Mouse (Mus musculus) heart, postnatal 25 days (tissue): ENCODE measurements around the gene Ccdc154. TPM values are rescaled to one million over a fixed set of nuclear protein-coding genes. Genes with fewer than 3 reads are reported as not detected.

Experiments
- DNase-seq: peaks from one replicate; pipeline ENCODE4 v3.0.0; 2022; ENCODE audit warnings: low spot score
- intact Hi-C: fragments of 180-260 bp; cut with DNase I; formaldehyde crosslinking; loops from one replicate; pipeline ENCODE4 v1.15.1; 2025
- total RNA-seq, 2 experiments: library from RNA; stranded (reverse); gene quantifications; 2 replicates each; pipeline ENCODE4 v1.2.3; 2021

Gene Ccdc154
- total RNA-seq, 2 experiments from 2014 or later, result not detected

- no peak for DNase-seq
- intact Hi-C loops, result no loop called here
These were observed 13.2 kb downstream of the Ccdc154 start, which contains the start of gene Gm38655 for GRCm38 (mm10) chr17:25175411-25175810. TSS of gene Gm38655 (minus strand) at chr17:25175471.

GRCm38 (mm10) chr17:25183232-25183631 is 21.0 kb downstream of the Ccdc154 start:
- intact Hi-C loops, result loop anchor here (5.0 kb wide), 4 partner anchors 46 to 296 kb away; partner anchors contain the start of genes Cramp1l, Ift140, Nubp2 and Spsb3
- DNase-seq, result no peak

GRCm38 (mm10) chr17:25184129-25184691 is 21.9 kb downstream of the Ccdc154 start, which contains the start of gene BC003965:
TSS of gene BC003965 (plus strand) at chr17:25184554.
- intact Hi-C loops, result loop anchor here (1.0 to 5.0 kb wide), 5 partner anchors 47 to 297 kb away; partner anchors contain the start of genes Cramp1l, Ift140, Nubp2 and Spsb3
- DNase-seq, result peak; percentile 90

GRCm38 (mm10) chr17:25184961-25185360 is 22.7 kb downstream of the Ccdc154 start:
- no peak for DNase-seq
- intact Hi-C loops, result loop anchor here (1.0 to 5.0 kb wide), 5 partner anchors 48 to 298 kb away; partner anchors contain the start of genes Cramp1l, Ift140, Nubp2 and Spsb3

- intact Hi-C loops, result no loop called here
- DNase-seq, result no peak
These were observed 25.5 kb downstream of the Ccdc154 start for GRCm38 (mm10) chr17:25187784-25188149.

GRCm38 (mm10) chr17:25188150-25189031 is 26.1 kb downstream of the Ccdc154 start, which contains the start of gene Unkl:
TSS of gene Unkl (plus strand) at chr17:25188397.
- intact Hi-C loops, result no loop called here
- DNase-seq, result peak; percentile 61

GRCm38 (mm10) chr17:25189091-25189490 is 26.8 kb downstream of the Ccdc154 start:
- no peak for DNase-seq
- intact Hi-C loops, result no loop called here

- intact Hi-C loops, result no loop called here
- DNase-seq, result no peak
These were observed 40.1 kb downstream of the Ccdc154 start for GRCm38 (mm10) chr17:25202401-25202800.

GRCm38 (mm10) chr17:25210006-25210405 is 47.7 kb downstream of the Ccdc154 start:
- no peak for DNase-seq
- intact Hi-C loops, result no loop called here

- intact Hi-C loops, result no loop called here
- DNase-seq, result no peak
These were observed 48.6 kb downstream of the Ccdc154 start for GRCm38 (mm10) chr17:25210680-25211466.

GRCm38 (mm10) chr17:25211705-25212104 is 49.4 kb downstream of the Ccdc154 start:
- intact Hi-C loops, result no loop called here
- no peak for DNase-seq

GRCm38 (mm10) chr17:25215431-25215830 is 53.2 kb downstream of the Ccdc154 start:
- intact Hi-C loops, result no loop called here
- no peak for DNase-seq

- DNase-seq, result no peak
- intact Hi-C loops, result no loop called here
These were observed 56.7 kb downstream of the Ccdc154 start for GRCm38 (mm10) chr17:25218967-25219366.

- intact Hi-C loops, result no loop called here
- no peak for DNase-seq
These were observed 57.4 kb downstream of the Ccdc154 start for GRCm38 (mm10) chr17:25219492-25220295.

- intact Hi-C loops, result no loop called here
- no peak for DNase-seq
These were observed 58.5 kb downstream of the Ccdc154 start for GRCm38 (mm10) chr17:25220746-25221145.
